1 mouse cellular context compared by ENCODE assay signal in the genomic region with DNA sequence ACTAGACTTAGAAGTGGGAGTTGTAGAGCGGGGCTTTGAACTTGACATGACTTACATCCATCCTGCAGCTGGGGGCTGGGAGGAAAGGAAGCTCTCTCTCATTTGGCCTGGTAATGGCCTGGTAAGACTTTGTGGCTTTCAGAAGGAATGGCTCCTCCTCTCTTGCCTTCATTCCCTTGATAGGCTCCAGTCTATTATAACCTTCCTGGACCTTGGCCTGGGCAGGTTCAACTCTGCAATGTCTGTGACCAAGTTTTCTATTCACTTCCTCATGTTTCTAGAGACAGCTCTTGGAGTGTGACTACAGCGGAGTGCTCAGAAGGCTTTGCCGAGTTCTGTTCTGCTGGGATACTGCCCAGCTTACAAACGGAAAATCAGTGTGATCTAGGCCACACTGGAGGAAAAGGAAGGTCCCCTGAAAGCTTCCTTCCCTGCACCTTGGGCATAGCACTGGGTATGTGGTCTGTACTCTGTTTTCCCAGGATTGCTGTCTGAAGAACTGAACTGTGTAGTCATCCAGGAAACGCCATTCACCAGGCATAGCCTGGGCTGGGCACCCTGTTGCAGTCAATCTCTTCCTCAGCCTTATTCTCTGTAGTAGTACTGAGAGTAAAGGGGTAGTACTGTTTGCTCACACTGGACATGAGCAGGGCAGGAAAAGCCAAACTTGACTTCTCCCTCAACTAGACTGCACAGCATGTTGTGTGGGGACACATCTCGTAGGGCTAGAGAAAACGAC.
TF ChIP-seq lines count a peak whose summit lies in the region.

No protein-coding gene starts in this region.

TF ChIP-seq in CH12.LX, 34 proteins besides CTCF, POLR2A, EP300 and RAD21:
- TF ChIP-seq CHD2 (IDR thresholded peaks at IDR 0.05; ENCODE audit: low read length) (no peak), ZMIZ1 (IDR thresholded peaks at IDR 0.05; ENCODE audit: low read depth, low read length) (peak; percentile 1; the same call in 1 of the 2 replicates), POLR2AphosphoS2 (IDR thresholded peaks at IDR 0.05; ENCODE audit: low read depth, low read length) (peak; percentile 74)
TF ChIP-seq in CH12.LX: peak in this region for 2.
